Mouse (Mus musculus) T-cell, adult 2 months (primary cell): ENCODE measurements around the gene Rbpjl.

Experiments used
- DNase-seq: peaks from one replicate; pipeline ENCODE4 v3.0.0; 2022; ENCODE audit warnings: low spot score

The Rbpjl gene

DNA sequence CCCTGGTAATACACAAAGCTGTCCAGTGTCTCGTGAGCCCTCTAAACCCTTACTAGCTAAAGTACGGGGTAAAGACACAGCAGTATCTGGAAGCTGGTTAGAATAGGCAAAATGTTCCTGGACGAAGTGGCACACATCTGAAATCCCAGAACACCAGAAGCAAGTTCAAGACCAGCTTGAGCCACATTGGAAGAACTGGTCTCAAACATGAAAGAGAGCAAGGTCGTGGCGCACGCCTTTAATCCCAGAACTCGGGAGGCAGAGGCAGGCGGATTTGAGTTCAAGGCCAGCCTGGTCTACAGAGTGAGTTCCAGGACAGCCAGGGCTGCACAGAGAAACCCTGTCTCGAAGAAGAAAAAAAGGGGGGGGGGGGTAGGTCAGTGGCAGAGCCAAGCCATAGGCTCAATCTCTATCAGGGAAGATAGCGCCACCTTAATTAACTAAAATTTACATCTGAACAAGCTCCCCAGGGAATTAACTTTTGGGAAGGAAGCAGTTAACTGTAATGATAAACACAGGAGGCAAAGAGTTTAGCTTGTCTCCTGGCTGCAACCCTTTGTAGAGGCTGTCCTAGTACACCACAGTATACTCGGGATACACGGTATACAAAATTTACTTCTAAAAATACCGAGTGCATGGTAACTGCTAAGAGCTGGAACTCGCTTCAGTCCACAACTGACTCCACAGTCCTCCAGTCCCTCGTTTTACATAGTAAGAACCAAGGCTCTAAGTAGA is 27.1 kb downstream of the Rbpjl start:
- DNase-seq, result no peak

DNA sequence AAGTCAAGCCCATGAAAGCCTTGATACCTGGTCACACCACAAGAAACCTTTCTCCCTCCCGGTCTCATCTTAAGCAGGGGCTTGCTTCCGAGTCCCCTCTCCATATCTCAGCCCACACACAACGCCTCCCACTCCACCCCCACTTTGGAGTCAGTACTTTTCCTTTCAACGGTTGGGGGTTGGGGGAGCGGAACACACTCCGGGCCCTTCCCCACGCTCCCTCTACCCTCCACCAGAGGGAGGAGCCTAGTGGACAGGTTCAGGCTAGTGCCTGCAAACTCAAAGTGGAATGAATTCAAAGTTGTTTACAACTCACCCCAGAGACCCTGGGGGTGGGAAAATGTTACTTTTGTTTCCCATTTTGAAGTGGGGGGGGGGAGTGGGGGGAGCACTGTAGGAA is 27.8 kb downstream of the Rbpjl start:
- no peak for DNase-seq

DNA sequence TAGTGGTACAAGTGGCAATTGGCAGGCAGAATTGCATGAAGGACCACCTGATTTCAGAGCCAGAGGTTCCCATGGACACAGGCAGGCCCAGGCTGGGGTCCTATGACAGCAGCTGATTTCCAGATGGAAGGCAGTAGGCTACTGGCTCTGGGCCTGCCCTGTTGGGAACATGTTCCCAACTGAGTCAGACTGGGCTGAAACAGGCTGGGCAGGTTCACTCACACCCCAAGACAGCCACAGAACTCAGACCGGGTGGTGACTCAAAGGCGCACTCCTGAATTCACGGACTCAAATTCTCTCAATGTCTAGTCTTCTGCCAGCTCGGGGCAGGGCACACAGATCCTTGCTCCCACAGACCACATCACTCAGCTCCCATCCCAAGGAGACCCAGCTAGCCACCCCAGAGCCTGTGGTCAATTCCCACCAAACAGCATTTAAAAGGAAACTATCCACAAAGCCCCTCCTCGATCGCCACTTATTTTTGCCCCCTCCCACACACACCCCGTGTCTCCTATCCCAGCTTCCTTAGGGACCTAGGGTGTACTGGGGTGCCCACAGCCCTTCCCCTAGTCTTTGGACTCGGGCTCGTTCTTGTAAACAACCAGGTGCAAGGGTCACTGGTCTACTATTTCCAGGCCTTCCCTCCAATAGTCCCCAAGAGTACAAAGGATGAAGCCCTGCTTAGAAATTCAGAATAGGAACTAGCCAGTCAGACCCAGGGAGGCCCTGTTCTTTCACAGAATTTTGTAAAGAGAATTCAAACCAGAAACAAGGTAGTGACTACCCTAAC is 28.9 kb downstream of the Rbpjl start:
- DNase-seq, result no peak

DNA sequence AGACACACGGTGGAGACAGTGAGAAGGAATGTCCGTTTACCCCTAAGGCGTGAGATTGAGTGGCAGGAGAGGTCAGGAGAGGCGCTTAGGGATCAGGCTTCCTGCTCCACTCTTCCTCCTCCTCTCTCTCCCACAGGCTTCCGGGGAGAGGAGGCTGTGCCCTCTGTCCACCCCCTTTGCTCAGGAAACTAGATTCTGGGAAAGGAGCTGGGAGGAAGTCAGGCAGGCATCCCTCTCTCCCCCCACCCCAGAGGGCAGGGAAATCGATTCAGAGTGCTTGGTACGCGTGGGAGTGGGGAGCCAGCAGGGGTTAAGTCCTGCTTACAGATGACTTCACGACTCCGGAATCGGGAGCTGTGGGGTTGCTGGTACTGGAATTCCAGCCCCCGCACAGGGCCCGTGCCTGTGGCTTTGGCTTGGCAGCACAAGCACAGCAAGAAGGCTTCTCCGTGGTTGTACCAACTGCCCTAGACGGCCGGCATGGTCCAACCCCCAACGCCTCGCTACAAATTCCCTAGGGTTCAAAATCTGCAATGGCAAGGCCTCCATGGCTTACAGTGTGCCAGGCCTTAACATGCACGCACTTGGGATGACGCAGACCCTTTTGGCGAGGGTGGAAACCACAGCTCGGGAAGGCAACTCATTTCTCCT is 29.7 kb downstream of the Rbpjl start:
- no peak for DNase-seq

DNA sequence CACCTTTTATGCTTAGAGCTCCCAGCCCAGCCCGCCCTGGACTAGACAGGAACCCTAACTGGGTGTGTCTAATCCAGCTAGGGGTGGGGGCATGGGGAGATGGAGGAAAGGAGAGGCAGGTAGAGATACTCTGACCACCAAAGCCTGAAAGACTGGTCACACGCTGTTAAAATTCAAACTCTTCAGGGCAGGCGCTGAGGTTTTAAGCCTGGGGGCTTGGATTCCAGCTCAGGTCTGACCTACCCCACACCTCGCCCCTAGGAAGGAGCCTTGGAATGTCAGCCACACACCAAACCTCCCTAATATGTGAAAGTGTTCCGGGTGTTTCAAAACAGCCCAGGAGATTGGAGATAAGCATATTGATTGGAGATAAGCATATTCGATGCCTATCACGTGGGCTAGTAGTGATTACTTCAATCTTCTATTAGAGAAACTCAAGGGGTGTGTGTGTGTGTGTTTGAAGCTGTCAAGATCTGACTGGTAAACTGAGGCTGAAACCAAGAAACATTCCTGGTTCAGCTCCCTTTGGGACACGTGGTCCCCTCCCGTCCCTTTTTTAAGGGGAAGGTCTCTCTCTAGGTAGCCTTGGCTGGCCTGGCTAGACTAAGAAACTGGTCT is 30.4 kb downstream of the Rbpjl start:
- no peak for DNase-seq

DNA sequence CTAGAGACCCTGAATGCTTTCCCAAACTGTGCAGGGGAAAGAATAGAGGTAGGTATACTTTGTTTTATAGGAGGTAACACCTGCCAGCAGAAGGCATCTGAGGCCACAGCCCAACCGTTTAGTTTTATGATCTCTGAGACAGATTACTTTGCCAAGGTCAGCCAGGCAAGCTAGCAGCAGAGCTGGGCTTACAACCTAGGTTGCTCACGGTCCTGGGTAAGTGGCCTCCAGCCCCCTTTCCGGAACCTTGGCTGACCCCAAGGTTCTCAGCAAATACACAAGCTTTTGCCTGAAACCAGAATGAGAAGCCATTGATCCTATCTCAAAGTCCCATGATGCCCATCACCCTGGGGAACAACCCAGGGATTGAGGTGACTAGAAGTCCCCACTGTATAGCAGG is 31.7 kb downstream of the Rbpjl start:
- DNase-seq, result no peak

DNA sequence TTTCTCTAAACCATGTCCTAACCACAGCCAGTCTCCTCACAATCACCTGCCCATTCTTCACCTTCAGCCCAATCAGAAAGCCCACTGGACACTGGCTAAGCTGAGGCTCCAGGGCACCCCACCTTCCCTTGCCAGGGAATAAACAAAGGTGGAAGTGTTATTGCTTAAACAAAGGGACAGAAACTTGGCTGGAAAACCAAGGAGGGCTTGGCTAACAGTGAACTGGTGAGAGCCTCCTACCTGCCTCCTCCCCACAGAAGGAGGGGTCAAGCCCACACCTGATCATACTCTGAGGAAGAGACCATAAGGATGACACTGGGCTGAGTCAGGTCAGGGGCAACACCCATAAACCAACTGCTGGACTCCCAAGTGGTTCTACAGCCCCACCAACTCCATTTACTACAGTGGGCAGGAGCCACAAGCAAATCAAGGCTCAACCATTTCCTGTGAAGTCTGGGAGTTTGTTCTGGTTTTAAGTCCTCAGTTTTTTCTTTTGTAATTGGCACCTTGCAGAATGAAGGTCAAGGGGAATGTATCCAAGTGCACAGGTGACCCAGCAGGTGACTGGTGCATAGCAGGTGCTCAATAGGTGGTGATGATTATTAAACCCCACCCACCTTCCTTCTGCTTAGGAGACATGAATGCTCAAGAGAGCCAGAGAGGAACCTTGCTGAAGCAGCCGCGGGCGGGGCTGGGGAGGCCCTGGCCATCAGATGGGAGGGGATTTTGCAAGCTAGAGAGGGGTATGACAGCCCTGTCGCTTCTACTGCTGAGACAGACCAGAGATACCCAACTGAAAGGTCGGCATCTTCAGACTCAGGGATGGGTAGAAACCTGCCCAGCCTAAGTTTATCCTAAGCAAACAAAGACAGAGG is 32.5 kb downstream of the Rbpjl start:
- DNase-seq, result no peak

DNA sequence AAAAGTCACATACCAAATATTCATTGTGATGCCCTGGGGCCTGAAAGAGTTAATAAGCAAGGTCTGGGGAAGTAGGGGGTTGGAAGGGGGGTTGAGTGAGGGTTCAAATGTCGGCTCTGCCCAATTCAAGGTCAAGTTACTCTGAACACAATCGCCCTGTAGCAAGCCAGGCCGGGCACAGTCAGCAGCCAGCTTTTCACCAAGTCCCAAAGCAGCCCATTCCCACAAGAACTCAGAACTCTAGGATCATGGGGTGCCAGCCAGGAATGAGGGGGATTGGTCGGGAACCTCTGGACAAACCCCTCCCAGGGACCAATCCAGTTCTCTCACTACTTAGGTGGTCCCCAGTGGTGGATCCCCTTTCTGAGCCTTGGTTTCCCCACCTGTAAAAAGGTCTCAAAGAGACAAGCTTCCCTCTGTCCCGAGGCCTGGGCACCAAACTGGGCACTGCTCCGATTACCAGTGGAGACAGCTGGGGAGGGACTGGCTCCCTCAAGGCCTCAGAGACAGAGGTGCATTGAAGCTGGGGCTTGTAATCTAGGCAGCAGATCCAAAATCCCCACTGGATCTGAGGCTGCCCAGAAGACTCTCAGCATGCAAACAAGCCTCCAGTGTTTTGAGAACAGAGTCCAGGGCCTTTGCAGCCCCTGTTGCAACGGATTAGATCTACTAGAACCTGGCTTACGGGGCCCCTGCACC is 33.4 kb downstream of the Rbpjl start:
- DNase-seq, result no peak

DNA sequence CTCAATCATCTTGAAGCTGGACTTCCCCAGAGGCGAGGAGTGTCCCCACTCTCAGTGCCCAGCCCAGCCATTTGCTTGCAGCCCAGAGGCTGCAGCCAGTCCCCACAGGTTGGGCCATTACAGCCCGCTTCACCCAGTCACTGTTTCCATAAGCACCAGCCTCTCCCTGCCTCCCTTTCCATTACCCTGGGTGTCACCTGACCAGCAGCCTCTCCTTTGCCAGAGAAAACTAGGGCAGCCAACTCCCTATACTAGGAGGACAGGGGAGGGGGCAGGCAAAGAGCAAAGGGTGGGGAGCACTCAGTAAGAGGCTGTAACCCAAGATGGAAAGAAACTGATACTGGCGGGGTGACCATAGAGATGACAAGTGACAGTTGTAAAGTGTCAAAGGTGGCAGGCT is 34.0 kb downstream of the Rbpjl start:
- no peak for DNase-seq

DNA sequence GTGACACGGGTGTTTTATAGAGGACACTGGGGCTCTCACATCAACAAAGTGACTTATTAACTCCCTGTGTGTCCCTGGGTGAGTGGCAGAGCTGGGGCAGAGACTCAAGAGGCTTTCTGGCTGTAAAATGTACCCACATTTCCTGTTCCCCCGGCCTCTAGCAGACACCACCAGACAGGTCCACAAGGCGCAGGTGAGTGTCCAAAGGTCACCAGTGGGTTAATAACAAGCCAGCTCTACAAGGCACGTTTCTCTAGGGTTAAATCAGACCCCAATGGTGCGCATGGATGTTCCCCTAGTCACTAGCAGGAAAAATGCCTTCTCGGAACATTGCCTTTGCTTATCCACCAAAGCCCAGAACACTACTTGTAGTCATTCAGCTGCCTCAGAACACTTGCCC is 34.8 kb downstream of the Rbpjl start:
- no peak for DNase-seq

DNA sequence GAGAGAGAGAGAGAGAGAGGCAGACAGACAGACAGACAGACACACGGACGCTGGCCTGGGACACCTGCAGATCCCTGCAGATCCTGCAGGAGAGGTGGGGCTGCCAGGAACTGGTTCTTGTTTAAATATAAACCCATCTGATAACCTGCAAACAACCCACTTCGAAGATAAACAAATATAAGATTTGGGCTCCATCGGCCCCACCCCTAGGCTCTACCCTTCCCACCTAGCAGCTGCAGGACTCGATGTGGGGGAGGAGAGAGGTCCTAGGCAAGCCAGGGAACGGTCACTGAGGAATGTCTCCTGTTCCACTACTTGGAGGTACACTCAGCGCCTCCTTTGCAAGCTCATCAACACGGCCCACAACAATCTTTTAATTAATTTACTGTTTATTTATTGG is 35.3 kb downstream of the Rbpjl start:
- no peak for DNase-seq

DNA sequence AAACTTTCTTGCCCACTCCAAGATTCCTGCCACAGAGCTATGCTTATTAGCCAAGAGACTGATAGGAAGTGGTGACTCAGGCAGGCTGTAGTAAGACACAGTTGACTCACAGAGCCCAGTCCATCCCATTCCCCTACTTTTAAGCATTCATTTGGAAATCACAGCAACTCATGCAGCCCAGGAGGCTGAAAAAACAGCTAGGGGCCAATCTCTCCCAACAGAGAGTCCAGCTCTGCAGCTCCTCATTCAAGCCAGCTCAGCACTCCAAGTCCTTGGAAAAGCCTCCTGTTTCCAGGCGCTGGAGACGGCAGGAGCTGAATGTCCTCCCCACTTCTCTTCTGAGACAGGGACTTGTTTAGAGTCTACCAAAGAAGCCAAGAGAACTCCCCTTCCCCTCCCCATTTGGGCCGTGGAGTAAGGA is 36.1 kb downstream of the Rbpjl start:
- no peak for DNase-seq

DNA sequence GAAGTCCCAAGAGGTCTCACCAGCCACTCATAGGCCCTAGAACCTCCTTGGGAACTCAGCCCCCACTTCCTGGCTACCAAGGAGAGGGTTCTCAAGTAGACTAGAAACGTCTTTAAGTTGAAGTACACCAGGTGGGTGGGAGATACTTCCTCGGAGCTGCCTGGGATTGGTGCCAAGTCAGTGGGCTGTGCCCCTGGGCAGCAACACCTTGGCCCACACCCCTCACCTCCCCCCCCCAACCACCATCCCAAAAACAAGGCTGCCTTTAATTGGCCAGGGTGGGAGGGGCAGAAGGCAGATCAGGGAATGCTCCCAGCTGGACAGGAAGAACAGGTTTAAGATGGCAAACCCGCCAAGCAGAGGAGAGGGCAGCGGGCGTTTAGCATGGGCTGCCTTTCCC is 37.4 kb downstream of the Rbpjl start:
- DNase-seq, result no peak

DNA sequence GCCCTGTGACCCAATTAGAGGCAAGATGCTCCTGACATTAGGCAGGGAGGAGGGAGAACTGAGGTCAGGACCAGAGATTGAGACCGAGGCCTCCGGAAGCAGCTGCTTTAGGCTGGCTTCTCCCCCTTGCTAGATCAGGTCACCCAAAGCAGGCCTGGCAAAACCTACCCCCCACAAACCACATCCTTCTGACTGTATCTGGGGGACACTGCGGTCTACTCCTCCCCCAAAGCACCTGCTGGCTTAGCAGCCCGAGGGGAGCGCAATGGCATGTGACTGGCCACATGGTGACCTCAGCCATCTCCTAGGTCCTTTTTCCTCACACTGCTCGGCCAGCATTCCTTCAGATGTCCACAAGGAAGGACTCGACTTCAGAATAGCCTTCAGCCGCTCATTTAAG is 38.2 kb downstream of the Rbpjl start:
- DNase-seq, result peak; percentile 48

DNA sequence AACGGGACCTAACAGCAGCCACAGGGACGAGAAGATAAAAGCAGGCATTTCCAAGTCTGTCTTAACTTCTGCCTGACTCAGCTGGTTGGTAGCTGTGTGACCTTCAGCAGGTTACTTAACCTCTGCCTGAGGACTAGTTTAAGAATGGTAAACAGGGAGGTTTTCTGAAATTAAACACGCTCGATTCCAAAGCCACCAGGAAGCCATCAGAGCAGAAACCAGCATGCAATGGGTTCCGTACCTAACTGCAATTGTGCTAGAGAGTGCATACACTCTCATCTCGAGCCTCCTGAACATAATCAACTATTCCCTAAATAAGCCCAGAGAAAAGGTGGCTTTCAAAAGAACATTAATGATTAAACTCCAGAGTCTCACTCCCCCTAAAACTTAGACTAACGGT is 38.8 kb downstream of the Rbpjl start:
- no peak for DNase-seq

DNA sequence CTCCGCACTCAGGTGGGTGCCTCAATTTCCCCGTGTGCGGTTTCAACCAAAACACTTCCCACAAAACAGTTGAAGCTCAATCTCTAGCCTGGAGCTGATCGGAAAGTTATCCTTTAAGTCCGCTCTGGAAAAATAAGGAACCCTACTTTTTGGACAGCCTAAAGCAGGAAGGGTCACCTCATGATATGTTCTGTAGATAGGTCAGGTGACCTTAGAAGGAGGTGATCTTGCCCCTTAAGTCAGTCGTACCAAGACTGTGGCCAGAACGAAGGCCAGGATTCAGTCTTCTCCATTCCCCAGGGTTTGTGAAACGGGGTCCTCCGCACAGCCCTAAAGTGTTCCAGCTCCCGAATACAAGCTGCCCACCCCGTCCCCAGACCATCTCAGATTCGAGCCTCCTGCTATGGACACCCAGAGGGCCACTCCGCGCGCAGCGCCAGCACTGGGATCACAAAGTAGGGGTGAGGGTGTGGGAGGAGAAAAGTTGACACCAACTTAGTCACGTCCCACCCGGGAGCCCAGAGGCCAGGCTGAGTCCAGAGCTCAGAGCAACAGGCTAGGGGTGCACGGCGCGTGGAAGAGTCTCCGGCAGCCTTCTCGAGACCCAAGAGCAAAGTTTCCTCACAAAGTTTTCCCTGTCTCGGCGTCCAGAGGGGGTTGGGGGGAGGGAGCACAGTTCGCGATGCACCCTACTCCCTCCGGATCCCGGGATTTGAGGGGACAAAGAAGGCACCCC is 39.5 kb downstream of the Rbpjl start:
- no peak for DNase-seq

DNA sequence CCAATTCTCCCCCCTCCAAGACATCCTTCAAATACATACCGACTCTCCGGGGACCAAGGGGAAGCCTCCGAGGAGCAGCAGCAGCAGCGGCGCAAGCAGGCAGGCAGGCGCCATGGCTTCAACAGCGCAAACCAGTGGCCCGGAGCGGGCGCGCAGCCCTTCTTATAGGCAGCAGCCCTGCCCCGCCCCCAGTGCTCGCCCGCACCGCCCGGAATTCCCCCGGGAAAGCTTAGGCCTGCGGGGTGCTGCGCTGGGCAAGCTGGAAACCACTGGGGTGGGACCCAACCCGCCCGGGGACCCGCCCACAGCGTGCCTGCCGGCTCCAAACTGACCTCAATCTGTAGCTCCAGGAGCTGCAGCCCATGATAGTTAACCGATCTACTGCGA is 40.1 kb downstream of the Rbpjl start:
- peak; percentile 8 for DNase-seq

DNA sequence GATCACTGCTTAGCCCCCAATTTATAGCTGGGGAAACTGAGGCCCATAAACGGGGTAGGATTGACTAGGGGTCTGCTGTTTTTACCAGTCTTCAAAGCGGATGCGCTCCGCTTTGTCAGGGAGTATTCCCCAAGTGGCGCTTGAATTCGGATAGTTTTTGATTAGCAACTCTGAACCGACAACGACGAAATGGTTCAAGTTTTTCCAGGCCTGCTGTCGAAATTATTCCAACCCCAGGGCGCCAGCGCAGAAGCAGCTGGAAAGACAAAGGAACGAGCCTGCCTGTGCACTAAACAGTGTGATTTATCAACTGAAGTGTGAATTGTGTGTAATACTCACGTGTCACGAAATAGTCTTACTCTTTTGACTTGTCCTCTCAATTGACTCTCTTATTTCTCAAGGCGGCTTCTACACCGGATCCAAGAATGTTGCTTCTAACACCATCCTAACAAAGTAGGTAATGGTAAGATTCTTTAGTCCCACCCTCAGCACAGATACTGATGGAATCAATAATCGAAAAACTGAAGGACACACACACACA is 40.6 kb downstream of the Rbpjl start, which contains the start of gene Sdc4:
Gene Sdc4, minus strand, starts transcription at position 428 of the 541 bp plus-strand sequence.
- no peak for DNase-seq

DNA sequence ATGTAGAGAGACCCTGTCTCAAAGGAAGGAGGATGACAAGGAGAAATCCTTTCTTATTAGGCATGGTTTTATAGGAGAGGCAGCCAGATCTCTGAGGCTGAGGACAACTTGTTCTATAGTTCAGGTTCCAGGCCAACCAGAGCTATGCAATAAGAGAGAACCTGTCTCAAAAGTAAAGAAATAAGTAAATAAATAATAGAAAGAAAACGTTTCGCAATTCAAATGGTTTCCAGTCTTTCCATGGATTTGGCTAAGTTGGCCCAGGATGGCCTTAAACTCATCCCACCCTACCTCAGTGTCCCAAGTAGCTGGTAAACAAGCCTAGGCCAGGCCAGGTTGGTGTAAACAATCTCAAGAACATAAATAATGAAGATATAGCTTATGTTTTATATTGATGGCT is 41.8 kb downstream of the Rbpjl start:
- no peak for DNase-seq
